Mouse (Mus musculus) liver, embryonic 18 days (tissue): ENCODE data around the gene Clasp2. TPM values are rescaled to one million over a fixed set of nuclear protein-coding genes. Genes with fewer than 3 reads are reported as not detected.

Experiments
- polyA plus RNA-seq: library from polyadenylated mRNA; depleted of rRNA; stranded (reverse); fragments of >200 nt; gene quantifications from 2 replicates; pipeline ENCODE4 v1.2.3, GENCODE M21; 2012; rRNA removed

Clasp2 gene
- 3.1 and 3.5 TPM in 2 replicates for polyA plus RNA-seq

GRCm38 (mm10) chr9:113741108-113741636 lies at the start of gene Clasp2:
Clasp2 (plus strand) TSS chr9:113741473.

GRCm38 (mm10) chr9:113707481-113708360 lies 33.6 kb upstream of the Clasp2 start, which contains the start of gene Pdcd6ip:
Pdcd6ip (minus strand) TSS chr9:113708259.

GRCm38 (mm10) chr9:113930534-113931374 lies 189.5 kb downstream of the Clasp2 start, which contains the start of gene Ubp1:
Ubp1 (plus strand) TSS chr9:113930934.

Other genes with a start within 250 kb of the Clasp2 start
- 26.3 and 30.2 TPM in 2 replicates for gene Pdcd6ip, start 33.2 kb upstream of the Clasp2 start, polyA plus RNA-seq
- gene Ubp1, start 189.5 kb downstream of the Clasp2 start, polyA plus RNA-seq, result 41.2 and 47.1 TPM in 2 replicates